Mouse (Mus musculus) erythroblast, embryonic 14.5 days (primary cell): ENCODE measurements around the gene Gm33543.

Experiments
- GATA1 ChIP-seq: IDR thresholded peaks from 2 replicates; pipeline ENCODE4 v1.6.1; 2012; ENCODE audit warnings: low read length, inconsistent platforms, mixed read lengths
- TAL1 ChIP-seq: IDR thresholded peaks from 3 replicates; pipeline ENCODE4 v1.6.1; 2012; ENCODE audit warnings: low read length, inconsistent platforms, mixed read lengths

DNA sequence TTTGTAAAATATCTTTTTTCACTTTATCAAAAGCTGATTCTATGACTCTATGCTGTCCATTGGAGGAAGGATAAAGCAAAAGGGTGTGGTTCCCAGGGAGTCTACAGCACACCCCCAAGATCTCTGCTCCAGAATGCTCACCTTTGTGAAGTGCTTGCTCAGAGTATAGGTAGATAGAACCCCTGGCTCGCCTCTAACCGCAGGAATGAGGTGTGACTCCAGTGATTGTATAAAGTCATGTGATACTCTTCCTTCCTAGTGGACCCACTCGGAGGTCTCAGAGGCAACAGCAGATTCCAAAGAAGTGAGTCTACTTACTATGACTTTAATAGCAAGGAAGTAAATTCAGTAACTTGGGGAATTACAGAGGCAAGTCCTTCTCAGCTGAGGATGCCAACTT lies 19.9 kb upstream of the Gm33543 start:
- TF ChIP-seq GATA1, result no peak
- TF ChIP-seq TAL1, result no peak
